Comparison of ENCODE assay signal across 10 mouse cellular contexts in the genomic region with DNA sequence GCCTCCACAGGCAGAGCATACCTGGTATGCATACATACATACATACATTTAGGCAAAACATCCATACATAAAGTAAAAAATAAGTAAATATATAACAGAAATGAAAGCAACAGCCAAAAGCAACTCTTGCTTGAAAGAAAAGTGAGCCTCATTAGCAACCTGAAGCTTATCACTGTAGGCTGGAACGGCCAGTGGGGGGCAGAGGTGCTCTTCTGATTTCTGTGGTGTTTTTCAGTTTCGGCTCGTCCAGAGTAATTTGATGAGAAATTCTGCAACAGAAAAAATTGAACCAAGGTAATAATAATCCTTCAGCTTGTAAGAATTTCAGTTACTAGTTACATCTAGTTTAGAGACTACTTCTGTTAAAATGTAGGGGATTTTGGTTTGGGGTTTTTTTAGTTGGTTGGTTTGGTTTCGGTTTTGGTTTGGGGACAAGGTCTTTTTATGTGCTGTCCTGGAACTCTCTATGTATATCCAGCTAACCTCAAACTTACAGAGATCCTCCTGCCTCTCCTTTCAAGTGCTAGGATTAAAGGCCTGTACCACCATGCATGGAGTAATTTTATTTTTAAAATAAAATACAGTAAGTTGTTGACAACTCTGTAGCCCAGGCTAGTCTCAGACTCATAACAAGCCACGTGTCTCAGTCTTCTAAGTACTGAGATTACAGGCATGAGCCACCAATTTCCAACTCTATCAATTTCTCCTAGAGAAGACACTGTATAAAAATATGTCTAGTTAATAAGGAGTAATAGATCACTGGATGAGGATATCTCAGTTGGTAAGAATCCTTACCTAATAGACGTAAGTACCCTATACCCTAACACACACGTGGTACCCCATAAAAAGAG. TPM values are rescaled to one million over a fixed set of nuclear protein-coding genes. Genes with fewer than 3 reads are reported as not detected.
A peak's percentile ranks its signal among the peaks of the same experiment; 100 is the strongest.
DNase-seq lines count a peak whose midpoint lies in the region; ATAC-seq and TF ChIP-seq lines count a peak whose summit lies in the region.
"Had no signal": no experiment of that assay in that cellular context is flagged by ENCODE, and none has a peak within 500 bp of the region (broad histone marks: within the 10 kb centered on the region; RNA-seq: fewer than 3 reads in every experiment).

No protein-coding gene starts in this region.

- no peak overlapping the region for H3K27ac ChIP-seq in midbrain, postnatal 0 days (ENCODE audit: low read depth, low read length)
- H3K27ac ChIP-seq in midbrain, embryonic 16.5 days (ENCODE audit: low read length): no peak overlapping the region
- H3K27ac ChIP-seq in small intestine, adult 2 months (ENCODE audit: insufficient read depth, low read depth, low read length): no peak overlapping the region
- H3K27ac ChIP-seq: embryonic facial prominence, embryonic 15.5 days; limb, embryonic 12.5 days had no signal

- peaks cover 60% of the 10 kb centered on the region for H3K36me3 ChIP-seq in midbrain, postnatal 0 days (ENCODE audit: insufficient read depth, low read length)
- H3K36me3 ChIP-seq in midbrain, embryonic 16.5 days (ENCODE audit: control insufficient read depth, insufficient read depth, low read length): peaks cover 50% of the 10 kb centered on the region
- H3K36me3 ChIP-seq in small intestine, adult 2 months (ENCODE audit: control insufficient read depth, insufficient read depth, low read length): peaks cover 70% of the 10 kb centered on the region

- no peaks in the 10 kb centered on the region for H3K4me1 ChIP-seq in midbrain, postnatal 0 days (ENCODE audit: insufficient read depth, low read length)
- no peaks in the 10 kb centered on the region for H3K4me1 ChIP-seq in midbrain, embryonic 16.5 days (ENCODE audit: control insufficient read depth, insufficient read depth, low read length)
- no peaks in the 10 kb centered on the region for H3K4me1 ChIP-seq in small intestine, adult 2 months (ENCODE audit: control insufficient read depth, insufficient read depth, insufficient read length, low read length)
- H3K4me1 ChIP-seq: embryonic facial prominence, embryonic 15.5 days; limb, embryonic 12.5 days had no signal

- no peak for ATAC-seq in midbrain, postnatal 0 days (ENCODE audit: low FRiP score)
- ATAC-seq in midbrain, embryonic 16.5 days: no peak
- ATAC-seq in common myeloid progenitor, adult 5-6 weeks (replicated peaks; ENCODE audit: low read depth, poor library complexity, severe bottlenecking): peak; percentile 82

- no peaks in the 10 kb centered on the region for H3K9me3 ChIP-seq in midbrain, postnatal 0 days (ENCODE audit: low read length)
- no peaks in the 10 kb centered on the region for H3K9me3 ChIP-seq in midbrain, embryonic 16.5 days (replicated peaks; ENCODE audit: control insufficient read depth, low read length, poor library complexity, severe bottlenecking)
- H3K9me3 ChIP-seq: embryonic facial prominence, embryonic 15.5 days; limb, embryonic 12.5 days had no signal

- 81% methylated on average over 7 of the region's 7 CpGs for WGBS in midbrain, postnatal 0 days
- 82% methylated on average over 7 of the region's 7 CpGs for WGBS in midbrain, embryonic 16.5 days
- WGBS in small intestine, adult 2 months: 68% methylated on average over 7 of the region's 7 CpGs

- peak; percentile 44 for TF ChIP-seq CTCF in midbrain, postnatal 0 days (IDR thresholded peaks at IDR 0.05)
- peak; percentile 46; the same call in 1 of the 2 replicates for TF ChIP-seq CTCF in small intestine, adult 2 months (IDR thresholded peaks at IDR 0.05; ENCODE audit: extremely low read depth, insufficient read length, insufficient replicate concordance, low read depth, low read length)

- no peak overlapping the region for H3K4me2 ChIP-seq in midbrain, postnatal 0 days (ENCODE audit: low read depth, low read length, poor library complexity, severe bottlenecking)
- no peak overlapping the region for H3K4me2 ChIP-seq in midbrain, embryonic 16.5 days (ENCODE audit: low read length)
- H3K4me2 ChIP-seq: embryonic facial prominence, embryonic 15.5 days; limb, embryonic 12.5 days had no signal

- peak; percentile 21 for DNase-seq in embryo, embryonic 10 days (ENCODE audit: low spot score)
- no peak for DNase-seq in embryo, embryonic 9.5 days (ENCODE audit: extremely low spot score)
- DNase-seq in midbrain, postnatal 0 days (ENCODE audit: low spot score): peak; percentile 38
- no peak for DNase-seq in heart, postnatal 4 days
- DNase-seq in neural tube, embryonic 10.5 days (ENCODE audit: extremely low spot score, low spot score): no peak

- no peak overlapping the region for H3K9ac ChIP-seq in midbrain, postnatal 0 days (replicated peaks; ENCODE audit: low read length, poor library complexity, severe bottlenecking)
- H3K9ac ChIP-seq in midbrain, embryonic 16.5 days (ENCODE audit: low read depth, low read length): no peak overlapping the region
- H3K9ac ChIP-seq: embryonic facial prominence, embryonic 15.5 days; limb, embryonic 12.5 days had no signal

- H3K4me3 ChIP-seq in midbrain, postnatal 0 days (ENCODE audit: low read depth, low read length): no peak overlapping the region
- no peak overlapping the region for H3K4me3 ChIP-seq in midbrain, embryonic 16.5 days (ENCODE audit: low read depth, low read length)
- no peak overlapping the region for H3K4me3 ChIP-seq in small intestine, adult 2 months (ENCODE audit: low read depth, low read length)
- H3K4me3 ChIP-seq: embryonic facial prominence, embryonic 15.5 days; limb, embryonic 12.5 days had no signal

- no peak for TF ChIP-seq POLR2A in small intestine, adult 2 months (IDR thresholded peaks at IDR 0.05; ENCODE audit: low read depth, low read length)

- H3K27me3 ChIP-seq in midbrain, postnatal 0 days (ENCODE audit: insufficient read depth, low read length): no peaks in the 10 kb centered on the region
- no peaks in the 10 kb centered on the region for H3K27me3 ChIP-seq in midbrain, embryonic 16.5 days (ENCODE audit: control insufficient read depth, insufficient read depth, low read depth, low read length)
- no peaks in the 10 kb centered on the region for H3K27me3 ChIP-seq in small intestine, adult 2 months (ENCODE audit: control insufficient read depth, insufficient read depth, low read length)
- H3K27me3 ChIP-seq: embryonic facial prominence, embryonic 15.5 days; limb, embryonic 12.5 days had no signal

RNA-seq across cellular contexts. Expression of a gene that starts 13.3 kb away (rescaled TPM):
- total RNA-seq in midbrain, postnatal 0 days (2014; rRNA removed): 82.9 and 93.2 TPM in 2 replicates
- 59.8 and 65.0 TPM in 2 replicates for polyA plus RNA-seq in midbrain, postnatal 0 days (2015; fragmentation: Nextera tagmentation; extraction: Ambion mirVana)
- 92.3 and 96.1 TPM in 2 replicates for polyA plus RNA-seq in midbrain, embryonic 16.5 days (2015; fragmentation: Nextera tagmentation; extraction: Ambion mirVana)
- total RNA-seq in common myeloid progenitor, adult 5-6 weeks (2017): 201 and 202 TPM in 2 replicates
- polyA plus RNA-seq in small intestine, adult 2 months (2012; rRNA removed): 9.1 and 14.4 TPM in 2 replicates
- total RNA-seq in heart, postnatal 4 days (2021): 10 to 100 TPM; 61.4 to 64.9 TPM

RNA-seq across cellular contexts. Expression of a gene that starts 13.5 kb away (rescaled TPM):
- total RNA-seq in midbrain, postnatal 0 days (2014; rRNA removed): 45.8 and 50.9 TPM in 2 replicates
- 51.0 and 53.9 TPM in 2 replicates for polyA plus RNA-seq in midbrain, postnatal 0 days (2015; fragmentation: Nextera tagmentation; extraction: Ambion mirVana)
- polyA plus RNA-seq in midbrain, embryonic 16.5 days (2015; fragmentation: Nextera tagmentation; extraction: Ambion mirVana): 72.1 and 77.4 TPM in 2 replicates
- total RNA-seq in common myeloid progenitor, adult 5-6 weeks (2017): 21.7 and 28.4 TPM in 2 replicates
- 13.5 and 21.6 TPM in 2 replicates for polyA plus RNA-seq in small intestine, adult 2 months (2012; rRNA removed)
- total RNA-seq in heart, postnatal 4 days (2021): 10 to 100 TPM; 49.8 to 50.5 TPM

RNA-seq across cellular contexts. Expression of a gene that starts 42.4 kb away (rescaled TPM):
- total RNA-seq in midbrain, postnatal 0 days (2014; rRNA removed): 11.8 and 15.5 TPM in 2 replicates
- polyA plus RNA-seq in midbrain, postnatal 0 days (2015; fragmentation: Nextera tagmentation; extraction: Ambion mirVana): 3.5 and 4.4 TPM in 2 replicates
- 6.3 and 7.3 TPM in 2 replicates for polyA plus RNA-seq in midbrain, embryonic 16.5 days (2015; fragmentation: Nextera tagmentation; extraction: Ambion mirVana)
- 3.0 and 5.2 TPM in 2 replicates for total RNA-seq in common myeloid progenitor, adult 5-6 weeks (2017)
- polyA plus RNA-seq in small intestine, adult 2 months (2012; rRNA removed): 17.9 and 21.7 TPM in 2 replicates
- 1 to 10 TPM; 6.6 to 6.9 TPM for total RNA-seq in heart, postnatal 4 days (2021)

RNA-seq across cellular contexts. Expression of a gene that starts 54.2 kb away (rescaled TPM):
- 5.4 and 5.8 TPM in 2 replicates for total RNA-seq in midbrain, postnatal 0 days (2014; rRNA removed)
- 9.1 and 11.3 TPM in 2 replicates for polyA plus RNA-seq in midbrain, postnatal 0 days (2015; fragmentation: Nextera tagmentation; extraction: Ambion mirVana)
- 6.9 and 7.7 TPM in 2 replicates for polyA plus RNA-seq in midbrain, embryonic 16.5 days (2015; fragmentation: Nextera tagmentation; extraction: Ambion mirVana)
- total RNA-seq in common myeloid progenitor, adult 5-6 weeks (2017): not detected in 2 replicates
- 7.6 and 16.7 TPM in 2 replicates for polyA plus RNA-seq in small intestine, adult 2 months (2012; rRNA removed)
- 1 to 10 TPM; 1.2 to 2.3 TPM for total RNA-seq in heart, postnatal 4 days (2021)

RNA-seq across cellular contexts. Expression of a gene that starts 59.8 kb away (rescaled TPM):
- total RNA-seq in midbrain, postnatal 0 days (2014; rRNA removed): 39.7 and 45.7 TPM in 2 replicates
- 20.4 and 21.3 TPM in 2 replicates for polyA plus RNA-seq in midbrain, postnatal 0 days (2015; fragmentation: Nextera tagmentation; extraction: Ambion mirVana)
- 25.9 and 26.8 TPM in 2 replicates for polyA plus RNA-seq in midbrain, embryonic 16.5 days (2015; fragmentation: Nextera tagmentation; extraction: Ambion mirVana)
- 7.1 and 12.6 TPM in 2 replicates for total RNA-seq in common myeloid progenitor, adult 5-6 weeks (2017)
- polyA plus RNA-seq in small intestine, adult 2 months (2012; rRNA removed): 3.6 and 5.9 TPM in 2 replicates
- 10 to 100 TPM; 36.7 to 38.2 TPM for total RNA-seq in heart, postnatal 4 days (2021)

Comparison
In these comparisons a context has a peak if more than half of its experiments do, and no peak if none do; other contexts are left out.
1. DNase-seq: peak in embryo, embryonic 10 days (single experiment) and midbrain, postnatal 0 days (single experiment); none in embryo, embryonic 9.5 days (single experiment), heart, postnatal 4 days (single experiment) and neural tube, embryonic 10.5 days (single experiment).